Mouse (Mus musculus) hindbrain, embryonic 16.5 days (tissue): Measurements from ENCODE around the gene Ang. TPM values are rescaled to one million over a fixed set of nuclear protein-coding genes. Genes with fewer than 3 reads are reported as not detected.

ENCODE experiments used
- ATAC-seq: fragments of 200-750 bp; cut with Nextera tagmentation; 2 replicates; pipeline ENCODE4 v1.8.0; 2017; ENCODE audit warnings: moderate TSS enrichment, moderate library complexity
- H3K27ac ChIP-seq: fragments of 300-500 bp; sonication (generic); 2 replicates; pipeline ENCODE4 v1.5.1; 2014; ENCODE audit warnings: low read depth, mild to moderate bottlenecking, control low read depth, low read length, moderate library complexity
- H3K27me3 ChIP-seq: fragments of 300-500 bp; sonication (generic); replicated peaks from 2 replicates; pipeline ENCODE4 v1.6.1; 2014; ENCODE audit warnings: low read length; ENCODE audit not compliant: control insufficient read depth, insufficient read depth
- H3K36me3 ChIP-seq: fragments of 300-500 bp; sonication (generic); 2 replicates; pipeline ENCODE4 v1.6.1; 2014; ENCODE audit warnings: mild to moderate bottlenecking, low read length, moderate library complexity, mixed read lengths; ENCODE audit not compliant: control insufficient read depth, insufficient read depth
- H3K4me1 ChIP-seq: fragments of 300-500 bp; sonication (generic); 2 replicates; pipeline ENCODE4 v1.6.1; 2014; ENCODE audit warnings: low read depth, low read length; ENCODE audit not compliant: control insufficient read depth, insufficient read depth
- H3K4me2 ChIP-seq: fragments of 300-500 bp; sonication (generic); 2 replicates; pipeline ENCODE4 v1.6.1; 2014; ENCODE audit warnings: mild to moderate bottlenecking, low read length, control low read depth, moderate library complexity
- H3K4me3 ChIP-seq: fragments of 300-500 bp; sonication (generic); 2 replicates; pipeline ENCODE4 v1.5.1; 2014; ENCODE audit warnings: mild to moderate bottlenecking, low read length, control low read depth, moderate library complexity
- H3K9ac ChIP-seq: fragments of 300-500 bp; sonication (generic); 2 replicates; pipeline ENCODE4 v1.6.1; 2014; ENCODE audit warnings: low read depth, mild to moderate bottlenecking, control low read depth, low read length, moderate library complexity
- H3K9me3 ChIP-seq: fragments of 300-500 bp; sonication (generic); 2 replicates; pipeline ENCODE4 v1.6.1; 2014; ENCODE audit warnings: mild to moderate bottlenecking, low read length, moderate library complexity; ENCODE audit not compliant: control insufficient read depth
- WGBS: fragments of 180-500 bp; shearing (Covaris S2); extraction: QIAGEN DNeasy Blood & Tissue Kit; methylation state at CpG from one replicate; pipeline ENCODE4 v1.1.7; 2014; 5-methylcytosine and 5-hydroxymethylcytosine counted together
- polyA plus RNA-seq: library from polyadenylated mRNA; unstranded; fragments of >200 nt; fragmentation: Nextera tagmentation; extraction: Ambion mirVana; gene quantifications from 2 replicates; pipeline ENCODE4 v1.2.1, GENCODE M21; 2015

Ang gene
- polyA plus RNA-seq, 1 experiment from 2014 or later = 6.2 TPM

DNA sequence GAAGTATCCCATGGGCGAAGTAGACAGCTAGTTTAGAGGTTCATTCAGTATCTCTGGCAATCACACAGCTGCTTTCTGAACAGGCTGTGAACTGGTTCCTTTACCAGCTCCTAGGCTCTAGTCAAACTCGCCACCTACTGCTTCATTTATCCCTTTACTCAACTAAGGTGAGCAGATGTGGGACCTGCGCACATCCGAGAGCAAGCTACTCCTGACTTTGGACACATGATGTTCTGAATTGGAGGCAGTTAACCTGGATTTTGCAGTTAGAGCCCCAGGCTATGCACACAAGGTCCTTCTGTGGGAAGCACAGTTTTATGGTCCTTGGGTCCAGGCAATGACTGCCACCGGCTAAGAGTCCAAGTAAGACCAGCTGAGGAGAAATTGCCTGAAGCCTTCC, 30.2 kb upstream of the Ang start:
- Histone ChIP-seq H3K36me3 (no peaks in the 10 kb centered on the region), H3K4me1 (no peaks in the 10 kb centered on the region), H3K9me3 (no peaks in the 10 kb centered on the region), H3K4me3 (no peak overlapping the region), H3K27ac (no peak overlapping the region), H3K9ac (no peak overlapping the region), H3K27me3 (no peaks in the 10 kb centered on the region), H3K4me2 (no peak overlapping the region)
- WGBS = 88% methylated on average over 5 of the region's 5 CpGs
- ATAC-seq = no peak

DNA sequence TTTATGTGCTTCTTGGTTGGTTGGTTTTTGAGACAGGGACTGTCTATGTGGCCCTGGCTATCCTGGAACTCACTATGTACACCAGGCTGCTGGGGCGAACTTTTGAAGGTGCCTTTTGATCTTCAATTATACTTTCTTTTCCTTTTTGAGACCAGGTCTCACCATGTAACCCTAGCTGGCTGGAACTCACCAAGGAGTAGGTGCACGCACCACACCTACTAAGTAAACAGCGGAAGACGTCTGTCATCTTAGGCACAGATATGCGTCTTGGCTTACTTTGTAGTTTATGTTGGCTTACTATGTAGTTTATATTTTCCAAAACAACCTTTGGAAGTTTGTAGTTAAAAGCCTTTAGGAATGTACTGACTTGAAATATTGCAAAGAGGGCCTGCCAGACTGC, 22.0 kb upstream of the Ang start:
- Histone ChIP-seq H3K4me1 (peaks cover 5% of the 10 kb centered on the region), H3K9me3 (no peaks in the 10 kb centered on the region), H3K27me3 (no peaks in the 10 kb centered on the region), H3K4me2 (no peak overlapping the region), H3K27ac (no peak overlapping the region), H3K9ac (no peak overlapping the region), H3K36me3 (no peaks in the 10 kb centered on the region), H3K4me3 (no peak overlapping the region)
- no peak for ATAC-seq
- WGBS = 90% methylated on average over 5 of the region's 5 CpGs

DNA sequence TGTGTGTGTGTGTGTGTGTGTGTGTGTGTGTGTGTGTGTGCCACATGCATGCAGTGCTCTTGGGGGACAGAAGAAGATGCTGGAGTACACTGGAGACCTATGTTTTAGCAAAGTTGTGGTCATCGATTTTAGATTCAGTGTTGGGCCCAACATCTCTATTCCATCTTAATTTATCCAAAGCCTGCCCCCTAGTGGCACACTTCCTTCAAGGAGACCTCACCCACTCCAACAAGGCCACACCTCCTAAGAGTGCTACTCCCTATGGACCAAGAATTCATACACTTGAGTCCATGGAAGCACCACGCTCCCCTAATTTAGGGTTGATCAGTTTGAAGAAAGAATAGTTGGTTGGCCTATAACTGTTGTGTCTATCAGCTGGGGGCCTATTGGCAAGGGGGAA, 21.3 kb upstream of the Ang start:
- no peaks in the 10 kb centered on the region for H3K36me3 ChIP-seq
- WGBS = 95% methylated on average over 2 of the region's 2 CpGs
- H3K9me3 ChIP-seq = no peaks in the 10 kb centered on the region
- H3K27me3 ChIP-seq = no peaks in the 10 kb centered on the region
- no peak overlapping the region for H3K4me2 ChIP-seq
- H3K4me1 ChIP-seq = peaks cover 5% of the 10 kb centered on the region
- no peak for ATAC-seq
- no peak overlapping the region for H3K9ac ChIP-seq
- no peak overlapping the region for H3K27ac ChIP-seq
- H3K4me3 ChIP-seq = no peak overlapping the region

DNA sequence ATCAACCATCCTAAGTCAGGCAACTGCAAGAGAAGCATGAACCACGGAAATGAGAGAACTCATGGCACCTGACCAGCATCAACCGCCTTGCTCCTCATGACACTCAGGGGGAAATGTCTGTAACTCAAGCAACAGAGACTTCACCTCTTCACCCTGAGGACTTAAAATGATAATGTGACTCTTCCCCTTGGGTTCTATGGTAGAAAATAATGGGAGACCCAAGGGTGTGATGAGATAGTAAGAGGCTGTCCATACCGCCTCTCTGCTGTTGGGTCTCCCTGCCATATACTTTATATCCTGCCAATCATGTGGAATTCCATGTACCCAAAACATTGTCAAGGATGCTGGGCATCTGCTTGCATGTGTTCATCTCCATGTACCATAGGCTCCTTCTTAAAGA, 16.6 kb upstream of the Ang start, which contains the start of gene Olfr750:
Olfr750 (minus strand) TSS at position 101 of the 400 bp plus-strand sequence.
- no peak within 1 kb of the TSS for H3K4me2 ChIP-seq
- H3K36me3 ChIP-seq = no peaks in the 10 kb centered on the region
- no peak within 1 kb of the TSS for H3K27ac ChIP-seq
- H3K4me3 ChIP-seq = no peak within 1 kb of the TSS
- no peaks in the 10 kb centered on the region for H3K9me3 ChIP-seq
- no peaks in the 10 kb centered on the region for H3K27me3 ChIP-seq
- H3K4me1 ChIP-seq = no peaks in the 10 kb centered on the region
- no peak within 1 kb of the TSS for H3K9ac ChIP-seq
- WGBS = 94% methylated on average over 3 of the region's 3 CpGs
- ATAC-seq = no peak

DNA sequence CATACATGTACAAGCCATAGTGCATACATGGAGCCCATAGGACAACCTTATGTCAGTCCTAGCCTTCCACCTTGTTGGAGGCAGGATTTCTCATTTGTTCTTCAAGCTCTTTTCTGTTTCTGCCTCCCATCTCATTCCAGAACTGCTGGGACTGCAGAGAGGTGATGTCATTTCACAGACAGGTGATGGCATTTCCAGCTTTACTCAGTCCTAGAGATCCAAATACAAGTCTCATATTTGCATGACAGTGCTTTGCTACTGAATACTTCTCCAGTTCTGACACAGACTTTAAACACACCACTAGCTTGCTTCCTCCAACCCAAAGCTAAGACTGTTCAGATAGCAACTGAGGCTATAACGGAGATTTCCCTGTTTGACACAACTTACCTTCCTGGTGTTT, 11.8 kb upstream of the Ang start:
- Histone ChIP-seq H3K9ac (no peak overlapping the region), H3K4me3 (no peak overlapping the region), H3K36me3 (no peaks in the 10 kb centered on the region), H3K9me3 (no peaks in the 10 kb centered on the region), H3K4me1 (peaks cover 7% of the 10 kb centered on the region; the same call in 1 of the 2 replicates), H3K4me2 (no peak overlapping the region), H3K27ac (no peak overlapping the region), H3K27me3 (peaks cover 4% of the 10 kb centered on the region)
- no peak for ATAC-seq
- WGBS = 83% methylated on average over 1 of the region's 1 CpGs

DNA sequence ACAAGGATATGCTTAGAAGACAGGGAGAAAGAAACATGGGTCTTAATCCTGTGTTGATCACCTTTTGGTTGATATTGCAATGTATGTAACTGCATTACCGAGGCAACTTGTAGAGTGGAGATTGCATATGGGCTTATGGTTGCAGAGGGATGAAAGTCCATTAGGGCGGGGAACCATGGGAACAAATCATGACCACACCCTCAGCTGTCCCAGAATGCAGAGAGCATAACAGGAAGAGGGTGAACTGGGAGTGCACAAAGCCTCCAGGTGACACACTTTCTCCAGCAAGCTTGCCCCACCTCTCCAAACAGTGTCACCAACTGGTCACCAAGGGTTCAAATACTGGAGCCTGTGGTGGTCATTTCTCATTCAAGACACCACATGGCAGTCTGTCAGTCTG, 9.9 kb upstream of the Ang start:
- Histone ChIP-seq H3K27ac (no peak overlapping the region), H3K4me3 (no peak overlapping the region), H3K9me3 (no peaks in the 10 kb centered on the region), H3K27me3 (peaks cover 4% of the 10 kb centered on the region), H3K4me2 (no peak overlapping the region), H3K9ac (no peak overlapping the region), H3K4me1 (peaks cover 7% of the 10 kb centered on the region; the same call in 1 of the 2 replicates), H3K36me3 (no peaks in the 10 kb centered on the region)
- WGBS = 89% methylated on average over 2 of the region's 2 CpGs
- no peak for ATAC-seq

DNA sequence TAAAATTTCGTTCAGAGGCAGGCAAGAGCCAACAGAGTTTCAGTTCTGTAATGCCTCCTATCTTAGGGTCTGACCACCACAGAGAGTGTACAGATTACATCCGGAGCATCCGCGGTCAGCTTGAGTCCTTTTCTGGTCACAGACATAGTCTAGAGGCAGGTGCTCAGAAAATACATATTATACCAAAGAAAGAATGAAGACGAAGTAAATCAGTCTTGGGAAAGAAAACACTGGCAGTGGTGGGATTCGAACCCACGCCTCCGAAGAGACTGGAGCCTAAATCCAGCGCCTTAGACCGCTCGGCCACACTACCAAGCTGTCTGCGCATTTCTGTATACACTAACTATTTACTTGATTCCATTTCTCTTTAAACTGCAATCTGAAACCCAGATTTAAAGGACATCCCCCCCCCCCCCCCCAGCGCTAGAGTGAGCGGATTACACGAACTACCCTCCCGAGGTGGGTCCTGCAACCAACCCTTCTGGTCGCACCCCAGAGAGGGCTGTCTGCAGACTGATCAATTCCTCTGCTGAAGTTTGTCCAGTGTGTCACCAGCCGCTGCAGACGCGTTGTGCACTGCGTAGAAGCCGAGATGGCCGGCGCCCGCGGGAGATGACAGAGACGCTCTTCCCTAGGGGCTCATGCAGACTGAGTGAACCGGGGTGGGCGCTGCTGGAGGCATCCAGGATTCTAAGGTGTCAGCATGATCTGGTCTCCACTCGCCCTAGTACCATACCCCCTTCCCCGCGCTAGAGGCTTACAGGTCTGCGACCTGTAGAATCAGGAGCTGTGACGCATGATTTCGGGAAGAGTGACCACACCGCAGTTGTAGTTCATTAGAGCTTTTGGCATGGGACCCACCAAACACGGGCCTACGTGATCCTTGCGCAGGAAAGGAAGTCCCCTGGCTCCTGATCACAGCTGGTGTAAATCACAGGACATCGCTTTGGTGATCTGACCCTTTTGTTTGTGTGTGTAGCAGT, 8.1 kb upstream of the Ang start:
- whole genome bisulfite sequencing = 4% methylated on average over 39 of the region's 40 CpGs
- peak; percentile 85 for ATAC-seq
- Histone ChIP-seq H3K9ac (peak overlapping the region; percentile 63), H3K9me3 (no peaks in the 10 kb centered on the region), H3K4me2 (peak overlapping the region; percentile 87), H3K4me1 (peaks cover 7% of the 10 kb centered on the region), H3K4me3 (peak overlapping the region; percentile 59), H3K27ac (no peak overlapping the region), H3K36me3 (no peaks in the 10 kb centered on the region), H3K27me3 (peaks cover 4% of the 10 kb centered on the region)

DNA sequence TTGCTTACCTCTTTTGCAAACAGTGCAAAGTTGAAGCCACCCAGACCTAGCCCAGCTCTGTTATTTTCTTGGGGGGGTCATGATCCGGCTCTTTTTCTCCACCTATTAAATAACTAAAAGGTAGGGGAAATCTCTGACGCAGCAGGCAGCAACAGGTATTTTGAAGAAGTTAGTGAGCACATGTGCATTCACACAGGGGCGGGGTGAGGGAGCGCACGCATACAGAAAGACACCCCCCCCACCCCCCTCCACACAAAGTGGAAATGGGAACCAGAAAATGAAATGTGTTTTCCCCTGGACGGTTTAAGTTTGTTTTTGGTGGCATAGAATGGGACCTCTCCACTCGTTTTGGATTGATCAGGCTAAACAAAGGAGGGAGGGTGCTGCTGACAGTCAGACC, 7.1 kb upstream of the Ang start:
- Histone ChIP-seq H3K36me3 (no peaks in the 10 kb centered on the region), H3K27ac (no peak overlapping the region), H3K4me3 (peak overlapping the region; percentile 59), H3K9me3 (no peaks in the 10 kb centered on the region), H3K4me1 (peaks cover 7% of the 10 kb centered on the region), H3K9ac (no peak overlapping the region), H3K27me3 (peaks cover 4% of the 10 kb centered on the region), H3K4me2 (peak overlapping the region; percentile 87)
- no peak for ATAC-seq
- 11% methylated on average over 7 of the region's 7 CpGs for WGBS

DNA sequence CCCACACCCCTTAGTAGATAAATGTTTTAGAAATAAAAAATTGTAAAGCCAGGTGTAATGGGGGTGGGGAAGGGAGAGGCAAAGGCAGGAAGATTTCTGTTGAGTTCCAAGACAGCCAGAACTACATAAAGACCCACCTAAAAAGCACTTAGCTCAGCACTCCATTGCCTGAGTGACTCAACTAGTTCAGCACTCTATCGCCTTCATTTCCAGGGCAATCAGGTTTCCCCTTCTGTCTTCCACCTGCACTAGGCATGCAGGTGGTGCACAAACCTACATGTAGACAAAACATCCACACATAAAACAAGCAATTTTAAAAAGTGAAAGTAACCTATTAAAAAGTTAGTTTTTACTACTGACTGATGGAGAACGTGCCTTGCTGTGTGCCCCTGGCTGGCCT, 5.9 kb upstream of the Ang start:
- Histone ChIP-seq H3K27ac (no peak overlapping the region), H3K9ac (no peak overlapping the region), H3K27me3 (peaks cover 4% of the 10 kb centered on the region), H3K4me2 (no peak overlapping the region), H3K9me3 (no peaks in the 10 kb centered on the region), H3K36me3 (no peaks in the 10 kb centered on the region), H3K4me3 (no peak overlapping the region), H3K4me1 (peaks cover 7% of the 10 kb centered on the region)
- no peak for ATAC-seq
- 74% methylated on average over 2 of the region's 2 CpGs for WGBS
